Mouse (Mus musculus): ENCODE data around the gene Glb1l3. TPM values are rescaled to one million over a fixed set of nuclear protein-coding genes. Genes with fewer than 3 reads are reported as not detected.

The Glb1l3 gene
- polyA plus RNA-seq (2012; rRNA removed): not detected in 2 replicates

DNA sequence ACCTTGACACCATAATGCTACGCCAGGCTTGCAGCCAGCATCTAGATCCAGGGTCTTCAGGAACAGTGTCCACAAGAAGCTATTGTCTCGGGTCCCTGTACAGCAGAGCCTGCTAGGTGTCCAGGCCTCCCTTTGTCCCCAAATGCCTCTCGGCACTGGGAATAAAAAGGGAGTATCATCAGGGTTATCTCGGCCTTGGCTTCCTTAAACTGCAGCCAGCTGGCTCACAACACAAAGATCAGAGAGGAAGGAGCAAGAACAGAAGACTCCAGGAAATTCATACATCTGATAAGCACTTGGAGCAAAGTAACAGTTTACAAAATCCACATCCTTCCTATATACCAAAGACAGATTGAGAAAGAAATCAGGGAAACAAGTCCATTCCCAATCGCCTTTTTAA, at the start of gene Glb1l3:
Gene Glb1l3, minus strand, starts transcription at position 140 of the 400 bp plus-strand sequence.

DNA sequence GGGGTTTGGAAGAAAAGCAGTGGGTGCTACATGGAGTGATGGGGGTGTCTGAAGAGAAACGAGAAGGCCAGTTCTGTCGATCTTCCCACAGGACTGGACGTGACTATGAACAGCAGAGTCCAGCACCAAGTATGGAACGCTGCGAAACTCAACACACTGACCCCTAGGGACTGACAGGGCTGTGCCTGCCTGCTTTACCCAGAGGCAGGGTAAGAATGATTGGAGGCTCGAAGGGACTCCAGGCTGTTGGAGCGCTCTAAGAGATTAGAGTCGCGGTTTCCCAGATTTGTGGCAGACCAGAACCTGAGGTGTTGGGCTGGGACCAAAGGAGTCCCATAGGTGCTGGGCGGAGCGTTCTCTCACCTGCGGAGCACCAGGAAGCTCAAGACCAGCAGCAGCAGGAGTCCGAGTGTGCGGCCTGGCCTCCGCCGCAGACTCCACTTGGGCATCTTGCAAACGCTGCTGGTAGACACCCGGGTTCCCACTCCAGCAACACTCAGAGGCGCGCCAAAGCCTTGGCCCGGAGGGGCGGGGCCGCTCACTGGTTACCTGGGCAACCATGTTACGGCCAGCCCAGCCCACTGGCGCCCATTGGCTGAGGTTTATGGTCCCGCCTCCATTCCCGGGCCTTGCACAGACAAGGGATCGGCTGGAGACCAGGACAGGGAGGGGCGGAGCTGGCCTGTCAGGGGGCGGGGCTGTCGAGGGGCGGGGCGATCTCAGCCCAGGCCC, 54.6 kb downstream of the Glb1l3 start, which contains the start of gene Glb1l2:
Gene Glb1l2, minus strand, starts transcription at position 534 of the 732 bp plus-strand sequence.

Other genes with a start within 250 kb of the Glb1l3 start
- gene B3gat1, start 127.2 kb downstream of the Glb1l3 start, polyA plus RNA-seq (2012; rRNA removed): 0.01 TPM in 1 of 2 replicates, not detected in the other
- gene Glb1l2, start 54.4 kb downstream of the Glb1l3 start, polyA plus RNA-seq (2012; rRNA removed): 0.03 and 0.04 TPM in 2 replicates
- gene Gm1110, start 62.2 kb upstream of the Glb1l3 start, polyA plus RNA-seq (2012; rRNA removed): 0.01 TPM in 1 of 2 replicates, not detected in the other
- 16.5 and 16.7 TPM in 2 replicates for gene Acad8, start 138.7 kb upstream of the Glb1l3 start, polyA plus RNA-seq (2012; rRNA removed)
- gene Thyn1, start 138.8 kb upstream of the Glb1l3 start, polyA plus RNA-seq (2012; rRNA removed): 18.2 and 18.6 TPM in 2 replicates
- gene Vps26b, start 169.2 kb upstream of the Glb1l3 start, polyA plus RNA-seq (2012; rRNA removed): 8.0 and 9.7 TPM in 2 replicates
- gene Ncapd3, start 169.3 kb upstream of the Glb1l3 start, polyA plus RNA-seq (2012; rRNA removed): 26.7 and 30.3 TPM in 2 replicates

All from liver, embryonic 18 days (tissue).